Mouse (Mus musculus) embryonic facial prominence, embryonic 11.5 days (tissue): ENCODE data around the gene Megf9. TPM values are rescaled to one million over a fixed set of nuclear protein-coding genes. Genes with fewer than 3 reads are reported as not detected.

Source experiments
- ATAC-seq: fragments of 200-750 bp; cut with Nextera tagmentation; replicated peaks from 2 replicates; pipeline ENCODE4 v1.8.0; 2017; ENCODE audit warnings: low read depth; ENCODE audit not compliant: insufficient number of reproducible peaks, low FRiP score, low TSS enrichment
- DNase-seq: peaks from one replicate; pipeline ENCODE4 v3.0.0-alpha.2; 2015; ENCODE audit warnings: low spot score
- H3K27ac ChIP-seq: fragments of 300-500 bp; sonication (generic); replicated peaks from 2 replicates; pipeline ENCODE4 v1.5.1; 2014; ENCODE audit warnings: mild to moderate bottlenecking, low read depth, low read length, control low read depth
- H3K27me3 ChIP-seq: fragments of 300-500 bp; sonication (generic); 2 replicates; pipeline ENCODE4 v1.6.1; 2014; ENCODE audit warnings: mild to moderate bottlenecking, low read length, moderate library complexity, mixed read lengths; ENCODE audit not compliant: control insufficient read depth, insufficient read depth
- H3K36me3 ChIP-seq: fragments of 300-500 bp; sonication (generic); replicated peaks from 2 replicates; pipeline ENCODE4 v1.6.1; 2014; ENCODE audit warnings: low read depth, mild to moderate bottlenecking, low read length, moderate library complexity, mixed read lengths; ENCODE audit not compliant: control insufficient read depth, insufficient read depth
- H3K4me1 ChIP-seq: fragments of 300-500 bp; sonication (generic); 2 replicates; pipeline ENCODE4 v1.6.1; 2014; ENCODE audit warnings: low read length, mixed read lengths; ENCODE audit not compliant: control insufficient read depth, insufficient read depth
- H3K4me2 ChIP-seq: fragments of 300-500 bp; sonication (generic); 2 replicates; pipeline ENCODE4 v1.6.1; 2014; ENCODE audit warnings: low read depth, mild to moderate bottlenecking, control low read depth, low read length, moderate library complexity
- H3K4me3 ChIP-seq: fragments of 300-500 bp; sonication (generic); 2 replicates; pipeline ENCODE4 v1.5.1; 2014; ENCODE audit warnings: low read depth, low read length, control low read depth
- H3K9ac ChIP-seq: fragments of 300-500 bp; sonication (generic); replicated peaks from 2 replicates; pipeline ENCODE4 v1.6.1; 2014; ENCODE audit warnings: mild to moderate bottlenecking, control low read depth, low read length
- H3K9me3 ChIP-seq: fragments of 300-500 bp; sonication (generic); replicated peaks from 2 replicates; pipeline ENCODE4 v1.6.1; 2016; ENCODE audit warnings: mild to moderate bottlenecking, low read length, inconsistent platforms, mixed read lengths; ENCODE audit not compliant: control insufficient read depth
- WGBS: fragments of 180-500 bp; shearing (Covaris S2); extraction: QIAGEN DNeasy Blood & Tissue Kit; methylation state at CpG from one replicate; pipeline ENCODE4 v1.1.7; 2014; 5-methylcytosine and 5-hydroxymethylcytosine counted together
- polyA plus RNA-seq: library from polyadenylated mRNA; unstranded; fragments of >200 nt; fragmentation: Nextera tagmentation; extraction: Ambion mirVana; gene quantifications from 2 replicates; pipeline ENCODE4 v1.2.1, GENCODE M21; 2014

Gene Megf9
- polyA plus RNA-seq, 1 experiment from 2014 or later, result 18.4 TPM

DNA sequence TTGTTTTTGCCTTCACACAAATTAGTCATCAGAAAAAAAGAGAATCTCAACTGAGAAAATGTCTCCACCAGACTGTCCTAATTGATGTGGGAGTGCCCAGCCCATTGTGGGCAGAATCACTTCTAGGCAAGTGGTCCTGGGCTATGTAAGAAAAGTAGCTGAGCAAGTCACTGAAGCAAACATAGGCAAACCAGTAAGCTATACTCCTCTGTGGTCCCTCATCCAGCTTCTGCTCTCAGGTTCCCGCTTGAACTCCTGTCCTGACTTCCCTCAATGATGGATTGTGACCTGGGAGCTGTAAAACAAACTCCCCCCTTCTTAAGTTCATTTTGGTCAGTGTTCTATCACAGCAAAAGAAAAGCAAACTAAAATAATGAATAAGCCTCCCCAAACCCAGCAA is 37.8 kb downstream of the Megf9 start:
- DNase-seq (no peak), ATAC-seq (no peak)
- 89% methylated on average over 1 of the region's 1 CpGs for WGBS
- Histone ChIP-seq H3K4me1 (no peaks in the 10 kb centered on the region), H3K4me2 (no peak overlapping the region), H3K27me3 (no peaks in the 10 kb centered on the region), H3K36me3 (no peaks in the 10 kb centered on the region), H3K4me3 (no peak overlapping the region), H3K27ac (no peak overlapping the region), H3K9me3 (no peaks in the 10 kb centered on the region), H3K9ac (no peak overlapping the region)

DNA sequence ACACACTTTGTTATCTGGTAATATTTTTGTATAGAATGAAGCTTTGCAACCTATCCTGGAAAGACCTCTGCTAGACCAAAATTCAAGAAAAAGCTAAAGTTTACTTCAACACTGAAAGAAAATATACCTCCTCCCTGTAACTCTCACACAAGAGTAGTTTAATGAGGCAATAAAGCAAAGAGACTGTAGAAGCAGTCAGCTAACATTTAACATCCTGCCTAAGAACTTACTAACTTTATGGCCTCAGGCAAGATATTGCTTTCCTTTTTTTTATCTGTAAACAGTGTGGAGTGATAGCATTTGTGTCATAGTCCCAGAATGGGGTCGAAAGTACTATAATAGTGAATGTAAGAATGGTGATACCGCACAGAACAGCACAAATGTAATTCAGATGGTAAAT is 45.0 kb downstream of the Megf9 start:
- H3K36me3 ChIP-seq, result no peaks in the 10 kb centered on the region
- H3K4me2 ChIP-seq, result no peak overlapping the region
- no peak for DNase-seq
- no peak for ATAC-seq
- H3K4me1 ChIP-seq, result no peaks in the 10 kb centered on the region
- no peak overlapping the region for H3K27ac ChIP-seq
- no peak overlapping the region for H3K4me3 ChIP-seq
- no peak overlapping the region for H3K9ac ChIP-seq
- H3K27me3 ChIP-seq, result no peaks in the 10 kb centered on the region
- 92% methylated on average over 2 of the region's 2 CpGs for whole genome bisulfite sequencing
- no peaks in the 10 kb centered on the region for H3K9me3 ChIP-seq

DNA sequence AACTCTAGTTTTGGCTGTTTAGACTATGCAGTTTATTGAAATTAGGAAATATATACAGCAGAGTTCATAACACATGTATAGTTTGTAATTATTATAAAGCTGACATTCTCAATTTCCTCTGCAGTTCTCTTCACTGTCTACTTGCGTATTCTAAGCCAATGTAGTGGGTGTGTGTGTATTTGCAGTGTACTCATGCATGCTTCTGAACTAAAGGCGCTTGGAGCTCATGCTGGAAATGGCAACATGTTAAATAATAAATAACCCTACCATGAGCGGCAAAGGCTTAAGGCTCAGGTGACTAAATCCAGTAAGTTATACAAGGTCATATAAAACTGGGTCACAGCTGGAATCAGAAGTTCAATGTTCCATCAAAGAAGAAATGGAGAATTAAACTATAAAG is 46.4 kb downstream of the Megf9 start:
- Histone ChIP-seq H3K27ac (no peak overlapping the region), H3K27me3 (no peaks in the 10 kb centered on the region), H3K9ac (no peak overlapping the region), H3K4me2 (no peak overlapping the region), H3K9me3 (no peaks in the 10 kb centered on the region), H3K4me1 (no peaks in the 10 kb centered on the region), H3K36me3 (no peaks in the 10 kb centered on the region), H3K4me3 (no peak overlapping the region)
- DNase-seq (no peak), ATAC-seq (no peak)
- 83% methylated on average over 3 of the region's 3 CpGs for WGBS

DNA sequence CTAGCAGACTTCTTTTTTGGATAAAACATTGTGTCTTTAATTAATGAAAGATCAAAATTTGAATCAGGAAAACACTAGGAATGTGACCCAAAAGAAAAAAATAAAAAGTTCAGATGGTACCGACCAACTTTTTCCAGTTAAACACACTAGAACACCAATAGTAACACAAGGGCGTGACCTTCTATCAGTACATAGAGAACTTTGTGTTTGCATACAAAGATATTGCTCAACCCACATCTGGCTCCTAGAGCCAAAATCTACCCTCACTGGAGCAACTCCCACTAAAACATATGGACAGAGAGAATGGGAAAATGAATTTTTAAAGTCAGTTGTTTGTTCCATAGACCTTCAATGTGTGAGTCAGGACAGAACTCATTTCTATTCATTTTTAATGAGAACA is 50.7 kb downstream of the Megf9 start:
- H3K9me3 ChIP-seq, result no peaks in the 10 kb centered on the region
- WGBS, result 86% methylated on average over 2 of the region's 2 CpGs
- no peaks in the 10 kb centered on the region for H3K4me1 ChIP-seq
- no peak overlapping the region for H3K27ac ChIP-seq
- no peak overlapping the region for H3K4me2 ChIP-seq
- no peaks in the 10 kb centered on the region for H3K36me3 ChIP-seq
- ATAC-seq (no peak), DNase-seq (no peak)
- no peak overlapping the region for H3K9ac ChIP-seq
- H3K27me3 ChIP-seq, result no peaks in the 10 kb centered on the region
- no peak overlapping the region for H3K4me3 ChIP-seq

DNA sequence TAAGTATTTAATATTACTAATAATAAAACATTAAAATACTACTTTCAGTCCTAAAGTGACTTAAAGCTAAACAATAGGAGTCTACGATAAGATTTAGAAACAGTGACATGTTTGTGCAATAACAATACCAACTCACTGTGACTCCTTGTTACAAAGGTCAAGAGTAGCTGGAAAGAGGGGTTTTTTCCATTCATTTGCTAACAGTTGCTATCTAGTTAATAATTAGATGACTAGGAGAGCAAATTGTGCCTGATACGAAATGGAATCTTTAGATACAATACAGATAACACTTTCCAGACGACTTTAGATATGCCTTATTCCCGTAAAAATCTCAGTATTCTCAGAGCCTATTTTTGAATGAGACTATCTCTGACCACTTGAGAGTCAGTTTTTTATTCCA is 52.9 kb downstream of the Megf9 start:
- Histone ChIP-seq H3K4me1 (no peaks in the 10 kb centered on the region), H3K27me3 (no peaks in the 10 kb centered on the region), H3K9ac (no peak overlapping the region), H3K4me2 (no peak overlapping the region), H3K27ac (no peak overlapping the region), H3K4me3 (no peak overlapping the region), H3K9me3 (no peaks in the 10 kb centered on the region), H3K36me3 (no peaks in the 10 kb centered on the region)
- no peak for DNase-seq
- no peak for ATAC-seq
- WGBS, result 81% methylated on average over 4 of the region's 4 CpGs

DNA sequence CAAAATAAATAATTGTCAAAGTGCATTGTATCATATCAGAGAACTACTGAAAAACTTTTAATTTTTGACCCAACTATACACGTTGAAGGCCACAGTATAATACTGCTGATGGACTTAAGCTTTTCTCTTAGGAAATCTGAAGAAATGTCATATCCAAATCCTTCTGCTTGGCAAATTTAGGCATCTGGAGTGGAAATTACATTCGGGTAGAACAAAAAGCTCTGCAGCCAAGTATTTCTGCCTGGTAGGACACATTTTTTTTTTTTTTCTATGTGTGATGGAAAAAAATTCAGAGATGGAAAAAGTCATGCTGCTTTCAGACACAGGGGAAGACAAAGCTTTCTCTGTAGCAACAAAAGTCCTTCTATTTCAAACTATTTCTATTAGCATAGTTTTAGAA is 63.4 kb downstream of the Megf9 start:
- H3K4me3 ChIP-seq, result no peak overlapping the region
- no peak overlapping the region for H3K27ac ChIP-seq
- no peaks in the 10 kb centered on the region for H3K4me1 ChIP-seq
- no peak for DNase-seq
- ATAC-seq, result no peak
- H3K9ac ChIP-seq, result no peak overlapping the region
- H3K4me2 ChIP-seq, result no peak overlapping the region
- no peaks in the 10 kb centered on the region for H3K9me3 ChIP-seq
- H3K36me3 ChIP-seq, result no peaks in the 10 kb centered on the region
- 78% methylated on average over 2 of the region's 2 CpGs for WGBS
- no peaks in the 10 kb centered on the region for H3K27me3 ChIP-seq

DNA sequence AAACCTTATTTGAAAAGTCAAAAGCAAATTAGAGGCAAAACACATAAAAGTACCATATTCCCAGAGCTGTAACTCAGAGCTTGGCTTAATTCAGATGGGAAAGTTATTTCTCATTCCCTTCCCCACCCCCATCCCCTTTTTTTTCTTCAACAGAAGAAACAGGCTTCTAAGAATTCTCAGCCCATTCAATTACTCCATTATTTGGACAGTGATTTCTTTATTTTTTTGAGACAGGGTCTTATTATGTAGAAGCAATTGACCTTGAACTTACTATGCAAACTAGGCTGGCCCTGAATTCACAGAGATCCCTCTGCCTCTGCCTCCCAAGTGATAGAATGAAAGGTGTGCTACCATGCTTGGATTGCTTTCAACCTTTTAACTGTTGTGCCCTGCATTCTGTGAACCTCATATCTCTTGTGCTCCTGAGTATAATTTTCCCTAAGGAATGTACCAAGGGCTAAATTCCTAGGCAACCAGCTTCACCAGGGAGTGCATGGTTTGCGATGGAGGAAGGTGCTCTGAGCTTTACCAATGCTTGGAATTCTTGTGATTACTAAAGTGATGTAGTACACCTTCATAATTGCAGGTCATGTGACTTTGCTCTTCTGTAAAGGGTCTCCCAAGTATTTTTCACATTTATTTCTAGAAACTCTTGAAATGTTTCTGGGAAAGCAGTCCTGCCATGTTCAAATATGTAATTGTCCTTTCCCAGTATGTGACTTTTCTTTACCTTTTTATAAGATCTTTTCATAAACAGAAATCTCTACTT is 68.7 kb downstream of the Megf9 start:
- ATAC-seq, result no peak
- Histone ChIP-seq H3K27ac (no peak overlapping the region), H3K27me3 (no peaks in the 10 kb centered on the region), H3K36me3 (no peaks in the 10 kb centered on the region), H3K9ac (no peak overlapping the region), H3K4me3 (no peak overlapping the region), H3K4me1 (no peaks in the 10 kb centered on the region), H3K9me3 (no peaks in the 10 kb centered on the region), H3K4me2 (no peak overlapping the region)
- no peak for DNase-seq
- 88% methylated on average over 1 of the region's 1 CpGs for WGBS

DNA sequence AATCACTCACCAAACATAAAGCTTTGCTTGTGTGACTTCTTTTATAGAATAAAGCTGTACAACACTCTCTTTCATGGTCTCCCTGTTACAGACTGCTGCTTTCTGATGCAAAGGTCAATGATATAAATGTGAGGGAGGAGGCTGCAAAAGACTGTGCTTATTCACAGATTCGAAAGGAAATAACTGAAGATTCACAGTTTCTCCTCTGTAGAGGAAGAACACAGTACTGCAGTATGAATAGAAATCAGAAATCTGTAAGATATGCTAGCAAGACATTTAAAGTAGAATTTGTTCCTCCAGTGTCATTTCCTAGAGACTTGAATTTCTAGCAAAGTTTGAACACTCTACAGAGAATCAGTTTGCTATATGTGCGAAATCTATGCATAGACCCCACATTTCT is 71.5 kb downstream of the Megf9 start:
- no peak overlapping the region for H3K9ac ChIP-seq
- H3K9me3 ChIP-seq, result no peaks in the 10 kb centered on the region
- H3K36me3 ChIP-seq, result no peaks in the 10 kb centered on the region
- ATAC-seq, result no peak
- H3K4me3 ChIP-seq, result no peak overlapping the region
- H3K27me3 ChIP-seq, result no peaks in the 10 kb centered on the region
- H3K4me2 ChIP-seq, result no peak overlapping the region
- H3K27ac ChIP-seq, result no peak overlapping the region
- no peaks in the 10 kb centered on the region for H3K4me1 ChIP-seq
- DNase-seq, result no peak
- WGBS, result 73% methylated on average over 2 of the region's 2 CpGs
